Mouse (Mus musculus) ES-Bruce4 (cell line): ENCODE data around the gene Snapc1. TPM values are rescaled to one million over a fixed set of nuclear protein-coding genes. Genes with fewer than 3 reads are reported as not detected.

ENCODE experiments used
- H3K27ac ChIP-seq: 2 replicates; pipeline ENCODE4 v1.5.1; 2012; ENCODE audit warnings: low read length, inconsistent platforms; ENCODE audit not compliant: insufficient read depth
- H3K27me3 ChIP-seq: 2 replicates; pipeline ENCODE4 v1.6.1; 2012; ENCODE audit warnings: mild to moderate bottlenecking, low read length, inconsistent platforms; ENCODE audit not compliant: control insufficient read depth, poor library complexity, insufficient read depth, severe bottlenecking
- H3K36me3 ChIP-seq: 2 replicates; pipeline ENCODE4 v1.6.1; 2012; ENCODE audit warnings: inconsistent platforms, mild to moderate bottlenecking, low read length, moderate library complexity; ENCODE audit not compliant: control insufficient read depth, poor library complexity, insufficient read depth, severe bottlenecking
- H3K4me1 ChIP-seq: one replicate; pipeline ENCODE4 v1.8.1; 2011; ENCODE audit warnings: low read length; ENCODE audit not compliant: control insufficient read depth, insufficient read depth
- H3K4me3 ChIP-seq: 2 replicates; pipeline ENCODE4 v1.5.1; 2011; ENCODE audit warnings: low read depth, mild to moderate bottlenecking, low read length
- H3K9ac ChIP-seq: 2 replicates; pipeline ENCODE4 v1.6.1; 2012; ENCODE audit warnings: low read depth, mild to moderate bottlenecking, inconsistent platforms; ENCODE audit not compliant: poor library complexity, severe bottlenecking
- H3K9me3 ChIP-seq: replicated peaks from 2 replicates; pipeline ENCODE4 v1.6.1; 2012; ENCODE audit warnings: mild to moderate bottlenecking, low read length, inconsistent platforms; ENCODE audit not compliant: control insufficient read depth, poor library complexity, insufficient read depth, severe bottlenecking
- CTCF ChIP-seq: IDR thresholded peaks from one replicate; pipeline ENCODE4 v1.8.1; 2011; ENCODE audit warnings: low read depth, low read length
- EP300 ChIP-seq: IDR thresholded peaks from 2 replicates; pipeline ENCODE4 v1.6.1; 2011; ENCODE audit warnings: low read depth, low read length; ENCODE audit not compliant: insufficient read depth
- POLR2A ChIP-seq: IDR thresholded peaks from one replicate; pipeline ENCODE4 v1.8.1; 2011; ENCODE audit warnings: low read length; ENCODE audit not compliant: insufficient read depth
- polyA plus RNA-seq: library from polyadenylated mRNA; stranded (reverse); fragments of >200 nt; gene quantifications from 2 replicates; pipeline ENCODE4 v1.2.4, GENCODE M21; 2011; ENCODE audit warnings: low read depth; ENCODE audit not compliant: missing spikeins, insufficient read depth, insufficient read length

Gene Snapc1
- polyA plus RNA-seq, 1 experiment: 26.9 TPM

DNA sequence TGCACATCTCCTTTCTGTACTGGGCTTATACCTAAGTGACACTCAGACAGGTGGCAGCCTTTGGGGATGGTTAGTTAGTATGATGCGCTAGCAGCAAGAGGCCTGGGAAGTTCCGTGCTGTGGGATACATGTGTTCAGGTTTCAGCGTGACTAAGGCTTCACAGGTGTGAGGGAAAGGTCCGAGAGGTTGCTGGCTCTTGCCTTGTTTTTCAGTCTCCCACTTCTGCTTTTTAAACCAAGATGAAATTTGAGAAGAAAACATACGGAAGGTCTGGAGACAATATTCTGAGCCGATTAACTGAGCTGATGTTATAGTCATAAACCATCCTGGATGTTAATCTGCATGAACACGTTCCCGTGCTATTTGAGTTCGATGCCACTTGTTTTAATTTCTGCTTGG is 38.2 kb downstream of the Snapc1 start:
- Histone ChIP-seq H3K4me1 (no peaks in the 10 kb centered on the region), H3K27ac (no peak overlapping the region), H3K27me3 (peaks cover 3% of the 10 kb centered on the region), H3K36me3 (no peaks in the 10 kb centered on the region), H3K4me3 (no peak overlapping the region), H3K9me3 (no peaks in the 10 kb centered on the region), H3K9ac (no peak overlapping the region)
- TF ChIP-seq POLR2A (no peak), CTCF (no peak), EP300 (no peak)

GRCm38 (mm10) chr12:74009448-74009911 is 45.2 kb downstream of the Snapc1 start:
- no peak for TF ChIP-seq POLR2A
- TF ChIP-seq EP300: no peak
- peak; percentile 96 for TF ChIP-seq CTCF
- Histone ChIP-seq H3K9ac (no peak overlapping the region), H3K36me3 (no peaks in the 10 kb centered on the region), H3K4me1 (no peaks in the 10 kb centered on the region), H3K9me3 (no peaks in the 10 kb centered on the region), H3K27me3 (no peaks in the 10 kb centered on the region; the same call in 1 of the 2 replicates), H3K4me3 (no peak overlapping the region), H3K27ac (no peak overlapping the region)

- no peak overlapping the region for H3K9ac ChIP-seq
- no peaks in the 10 kb centered on the region for H3K9me3 ChIP-seq
- H3K4me1 ChIP-seq: no peaks in the 10 kb centered on the region
- no peak for TF ChIP-seq EP300
- peak; percentile 98 for TF ChIP-seq CTCF
- H3K36me3 ChIP-seq: no peaks in the 10 kb centered on the region
- no peaks in the 10 kb centered on the region for H3K27me3 ChIP-seq
- no peak overlapping the region for H3K27ac ChIP-seq
- no peak overlapping the region for H3K4me3 ChIP-seq
These were observed 49.5 kb downstream of the Snapc1 start for GRCm38 (mm10) chr12:74013739-74014138.

DNA sequence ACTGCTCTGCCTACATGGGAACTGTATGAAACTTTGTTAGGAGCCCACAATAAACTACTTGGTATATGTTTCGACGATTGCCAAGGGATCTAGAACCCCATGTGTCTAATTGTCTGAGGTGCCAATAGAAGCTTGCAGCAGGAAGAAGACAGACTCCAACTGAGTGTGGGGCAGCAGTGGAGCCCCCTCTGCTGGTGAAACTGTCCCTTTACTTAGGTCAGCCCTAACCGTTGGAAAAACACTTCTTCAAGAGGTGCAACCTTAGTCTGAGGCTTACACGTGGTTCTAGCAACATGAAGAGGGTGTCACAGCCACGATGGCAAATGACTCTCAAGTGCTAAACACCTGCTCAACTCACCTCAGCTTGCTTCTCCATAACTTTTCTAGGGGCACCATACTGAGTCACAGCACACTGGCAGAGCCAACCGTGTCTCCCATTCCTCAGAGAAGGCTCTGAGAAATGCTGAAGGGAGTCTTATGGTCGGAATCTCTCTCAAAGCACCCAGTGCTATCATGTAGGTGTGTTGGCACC is 50.5 kb downstream of the Snapc1 start:
- no peak overlapping the region for H3K27ac ChIP-seq
- no peak overlapping the region for H3K9ac ChIP-seq
- no peak overlapping the region for H3K4me3 ChIP-seq
- no peaks in the 10 kb centered on the region for H3K9me3 ChIP-seq
- no peaks in the 10 kb centered on the region for H3K4me1 ChIP-seq
- no peaks in the 10 kb centered on the region for H3K36me3 ChIP-seq
- TF ChIP-seq POLR2A (no peak), CTCF (peak; percentile 57), EP300 (no peak)
- no peaks in the 10 kb centered on the region for H3K27me3 ChIP-seq

GRCm38 (mm10) chr12:74015491-74015890 is 51.2 kb downstream of the Snapc1 start:
- H3K4me3 ChIP-seq: no peak overlapping the region
- no peaks in the 10 kb centered on the region for H3K36me3 ChIP-seq
- H3K9ac ChIP-seq: no peak overlapping the region
- H3K4me1 ChIP-seq: no peaks in the 10 kb centered on the region
- H3K9me3 ChIP-seq: no peaks in the 10 kb centered on the region
- TF ChIP-seq CTCF (no peak), POLR2A (no peak), EP300 (no peak)
- no peaks in the 10 kb centered on the region for H3K27me3 ChIP-seq
- H3K27ac ChIP-seq: no peak overlapping the region

DNA sequence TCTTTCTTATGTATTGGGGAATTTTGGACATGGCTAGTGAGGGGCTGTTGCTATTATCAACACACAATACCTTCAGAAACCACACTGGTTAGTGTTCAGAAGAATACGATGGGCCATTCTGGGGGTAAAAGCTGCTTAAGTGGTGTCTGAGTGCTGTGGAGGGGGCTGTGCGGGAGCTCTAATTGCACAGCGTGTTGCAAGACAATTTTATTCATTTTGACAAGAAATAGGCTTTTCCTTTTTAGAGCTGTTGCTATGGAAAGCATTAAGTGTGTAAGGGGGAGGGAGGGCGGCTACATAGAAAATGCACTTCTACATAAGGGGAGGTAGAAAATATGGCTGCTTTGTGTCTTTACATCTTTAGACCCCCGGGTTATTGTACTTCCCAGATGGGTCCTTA is 59.0 kb downstream of the Snapc1 start:
- TF ChIP-seq CTCF (no peak), EP300 (no peak), POLR2A (no peak)
- Histone ChIP-seq H3K27ac (no peak overlapping the region), H3K27me3 (no peaks in the 10 kb centered on the region), H3K9ac (no peak overlapping the region), H3K4me1 (no peaks in the 10 kb centered on the region), H3K9me3 (no peaks in the 10 kb centered on the region), H3K36me3 (no peaks in the 10 kb centered on the region), H3K4me3 (no peak overlapping the region)
